Mouse (Mus musculus) heart, postnatal 14 days (tissue): ENCODE measurements around the gene Maml3. TPM values are rescaled to one million over a fixed set of nuclear protein-coding genes. Genes with fewer than 3 reads are reported as not detected.

Source experiments
- DNase-seq, 2 experiments: peaks; one replicate each; pipeline ENCODE4 v3.0.0; 2021 to 2022
- intact Hi-C: fragments of 180-260 bp; cut with DNase I; formaldehyde crosslinking; loops from one replicate; pipeline ENCODE4 v1.15.1; 2025
- total RNA-seq, 2 experiments: library from RNA; stranded (reverse); gene quantifications; 2 replicates each; pipeline ENCODE4 v1.2.3; 2021

Maml3 gene
- total RNA-seq, 2 experiments from 2014 or later = 3.7 to 5.0 TPM

- intact Hi-C loops = no loop called here
- no peak for DNase-seq
Observed at GRCm38 (mm10) chr3:51852692-51853091, 252.2 kb downstream of the Maml3 start.

GRCm38 (mm10) chr3:51851596-51851995 is 253.3 kb downstream of the Maml3 start:
- no peak for DNase-seq
- intact Hi-C loops = no loop called here

- intact Hi-C loops = no loop called here
Observed at GRCm38 (mm10) chr3:51849462-51849861, 255.4 kb downstream of the Maml3 start.

GRCm38 (mm10) chr3:51847262-51847661 is 257.6 kb downstream of the Maml3 start:
- intact Hi-C loops = no loop called here
- no peak for DNase-seq

More at GRCm38 (mm10) chr3:51849462-51849861, 255.4 kb downstream of the Maml3 start:
- no peak for DNase-seq

GRCm38 (mm10) chr3:51844255-51844654 is 260.6 kb downstream of the Maml3 start:
- intact Hi-C loops = no loop called here
- DNase-seq = no peak

GRCm38 (mm10) chr3:51842140-51842539 is 262.7 kb downstream of the Maml3 start:
- no peak for DNase-seq
- intact Hi-C loops = no loop called here

- DNase-seq = no peak
- intact Hi-C loops = no loop called here
Observed at GRCm38 (mm10) chr3:51841598-51841997, 263.3 kb downstream of the Maml3 start.

GRCm38 (mm10) chr3:51841177-51841576 is 263.7 kb downstream of the Maml3 start:
- intact Hi-C loops = no loop called here
- no peak for DNase-seq

GRCm38 (mm10) chr3:51840095-51840805 is 264.6 kb downstream of the Maml3 start:
- DNase-seq = peak in 1 of 2 experiments; percentile 14
- intact Hi-C loops = no loop called here

- intact Hi-C loops = no loop called here
- no peak for DNase-seq
Observed at GRCm38 (mm10) chr3:51839353-51839715, 265.5 kb downstream of the Maml3 start.

GRCm38 (mm10) chr3:51838696-51839352 is 266.1 kb downstream of the Maml3 start:
- intact Hi-C loops = no loop called here
- no peak for DNase-seq

- intact Hi-C loops = no loop called here
- no peak for DNase-seq
Observed at GRCm38 (mm10) chr3:51832985-51833384, 271.9 kb downstream of the Maml3 start.

- intact Hi-C loops = no loop called here
- peak; percentile 45 to 51 for DNase-seq
Observed at GRCm38 (mm10) chr3:51830821-51831429, 274.0 kb downstream of the Maml3 start.

- intact Hi-C loops = no loop called here
- no peak for DNase-seq
Observed at GRCm38 (mm10) chr3:51825530-51825929, 279.3 kb downstream of the Maml3 start.

- intact Hi-C loops = no loop called here
- no peak for DNase-seq
Observed at GRCm38 (mm10) chr3:51824506-51824905, 280.4 kb downstream of the Maml3 start.

- intact Hi-C loops = no loop called here
- peak in 1 of 2 experiments; percentile 23 for DNase-seq
Observed at GRCm38 (mm10) chr3:51821551-51821950, 283.3 kb downstream of the Maml3 start.

- intact Hi-C loops = no loop called here
- DNase-seq = no peak
Observed at GRCm38 (mm10) chr3:51819109-51819508, 285.8 kb downstream of the Maml3 start.

GRCm38 (mm10) chr3:51817919-51818318 is 287.0 kb downstream of the Maml3 start:
- intact Hi-C loops = no loop called here

GRCm38 (mm10) chr3:51817329-51817728 is 287.5 kb downstream of the Maml3 start:
- no peak for DNase-seq
- intact Hi-C loops = no loop called here

More at GRCm38 (mm10) chr3:51817919-51818318, 287.0 kb downstream of the Maml3 start:
- no peak for DNase-seq

GRCm38 (mm10) chr3:51816517-51817285 is 288.2 kb downstream of the Maml3 start:
- intact Hi-C loops = no loop called here
- no peak for DNase-seq

- intact Hi-C loops = no loop called here
- DNase-seq = no peak
Observed at GRCm38 (mm10) chr3:51814073-51814472, 290.8 kb downstream of the Maml3 start.
